Mouse (Mus musculus): Measurements from ENCODE around the gene Rubcn. TPM values are rescaled to one million over a fixed set of nuclear protein-coding genes. Genes with fewer than 3 reads are reported as not detected.
A peak's percentile ranks its signal among the peaks of the same experiment; 100 is the strongest.

The Rubcn gene
- total and polyA plus RNA-seq, 2 experiments from 2014 or later: 25.7 to 81.0 TPM

- no peak overlapping the region for H3K4me3 ChIP-seq (ENCODE audit: low read depth, low read length)
- TF ChIP-seq CTCF (IDR thresholded peaks at IDR 0.05; ENCODE audit: low read depth): no peak
- no peak overlapping the region for H3K9ac ChIP-seq
- DNase-seq: no peak
- H3K4me1 ChIP-seq (ENCODE audit: insufficient read depth): 0 out of 2 replicates have a peak, but pooled peaks cover 10% of the 10 kb centered on the region
- no peak for ATAC-seq
- no peak overlapping the region for H3K27ac ChIP-seq (ENCODE audit: low read depth, low read length)
- no peaks in the 10 kb centered on the region for H3K9me3 ChIP-seq (ENCODE audit: low read length)
- 65% methylated on average over 5 of the region's 5 CpGs for WGBS
- H3K4me2 ChIP-seq (ENCODE audit: low read depth): no peak overlapping the region
- no peaks in the 10 kb centered on the region for H3K27me3 ChIP-seq (ENCODE audit: insufficient read depth, low read length)
- no peaks in the 10 kb centered on the region for H3K36me3 ChIP-seq (ENCODE audit: insufficient read depth)
Measured at GRCm38 (mm10) chr16:32870231-32870630, 7.3 kb downstream of the Rubcn start.

GRCm38 (mm10) chr16:32867919-32868552 is 9.5 kb downstream of the Rubcn start:
- Histone ChIP-seq H3K4me1 (ENCODE audit: insufficient read depth) (0 out of 2 replicates have a peak, but pooled peaks cover 10% of the 10 kb centered on the region), H3K27ac (ENCODE audit: low read depth, low read length) (peak overlapping the region; percentile 87), H3K4me3 (ENCODE audit: low read depth, low read length) (peak overlapping the region; percentile 58), H3K4me2 (ENCODE audit: low read depth) (peak overlapping the region; percentile 66), H3K9me3 (ENCODE audit: low read length) (no peaks in the 10 kb centered on the region), H3K9ac (peak overlapping the region; percentile 63), H3K27me3 (ENCODE audit: insufficient read depth, low read length) (no peaks in the 10 kb centered on the region), H3K36me3 (ENCODE audit: insufficient read depth) (no peaks in the 10 kb centered on the region)
- DNase-seq (peak; percentile 93), ATAC-seq (peak; percentile 100)
- peak; percentile 36; the same call in 1 of the 2 replicates for TF ChIP-seq CTCF (IDR thresholded peaks at IDR 0.05; ENCODE audit: low read depth)
- WGBS: under 1% methylated on average over 35 of the region's 35 CpGs

- Histone ChIP-seq H3K4me1 (ENCODE audit: insufficient read depth) (0 out of 2 replicates have a peak, but pooled peaks cover 10% of the 10 kb centered on the region), H3K27me3 (ENCODE audit: insufficient read depth, low read length) (no peaks in the 10 kb centered on the region), H3K27ac (ENCODE audit: low read depth, low read length) (no peak overlapping the region), H3K9me3 (ENCODE audit: low read length) (no peaks in the 10 kb centered on the region), H3K36me3 (ENCODE audit: insufficient read depth) (no peaks in the 10 kb centered on the region), H3K4me2 (ENCODE audit: low read depth) (peak overlapping the region; percentile 66), H3K4me3 (ENCODE audit: low read depth, low read length) (0 out of 2 replicates have a peak overlapping the region, but pooled peaks have one; percentile 58), H3K9ac (no peak overlapping the region; the same call in 1 of the 2 replicates)
- no peak for ATAC-seq
- DNase-seq: no peak
- WGBS: 88% methylated on average over 5 of the region's 5 CpGs
- TF ChIP-seq CTCF (IDR thresholded peaks at IDR 0.05; ENCODE audit: low read depth): no peak
Measured at GRCm38 (mm10) chr16:32866713-32867112, 10.9 kb downstream of the Rubcn start.

GRCm38 (mm10) chr16:32865401-32865800 is 12.2 kb downstream of the Rubcn start:
- TF ChIP-seq CTCF (IDR thresholded peaks at IDR 0.05; ENCODE audit: low read depth): no peak
- Histone ChIP-seq H3K4me1 (ENCODE audit: insufficient read depth) (0 out of 2 replicates have a peak, but pooled peaks cover 10% of the 10 kb centered on the region), H3K9me3 (ENCODE audit: low read length) (no peaks in the 10 kb centered on the region), H3K4me2 (ENCODE audit: low read depth) (no peak overlapping the region), H3K4me3 (ENCODE audit: low read depth, low read length) (no peak overlapping the region), H3K27ac (ENCODE audit: low read depth, low read length) (no peak overlapping the region), H3K9ac (no peak overlapping the region), H3K27me3 (ENCODE audit: insufficient read depth, low read length) (no peaks in the 10 kb centered on the region), H3K36me3 (ENCODE audit: insufficient read depth) (no peaks in the 10 kb centered on the region)
- DNase-seq (no peak), ATAC-seq (no peak)
- WGBS: 58% methylated on average over 4 of the region's 4 CpGs

GRCm38 (mm10) chr16:32861813-32862385 is 15.7 kb downstream of the Rubcn start:
- no peak overlapping the region for H3K9ac ChIP-seq
- no peak for ATAC-seq
- 80% methylated on average over 3 of the region's 3 CpGs for WGBS
- no peaks in the 10 kb centered on the region for H3K9me3 ChIP-seq (ENCODE audit: low read length)
- no peaks in the 10 kb centered on the region for H3K36me3 ChIP-seq (ENCODE audit: insufficient read depth)
- H3K4me3 ChIP-seq (ENCODE audit: low read depth, low read length): no peak overlapping the region
- no peak for DNase-seq
- no peak for TF ChIP-seq CTCF (IDR thresholded peaks at IDR 0.05; ENCODE audit: low read depth)
- no peaks in the 10 kb centered on the region for H3K27me3 ChIP-seq (ENCODE audit: insufficient read depth, low read length)
- H3K4me1 ChIP-seq (ENCODE audit: insufficient read depth): 0 out of 2 replicates have a peak, but pooled peaks cover 1% of the 10 kb centered on the region
- no peak overlapping the region for H3K27ac ChIP-seq (ENCODE audit: low read depth, low read length)
- no peak overlapping the region for H3K4me2 ChIP-seq (ENCODE audit: low read depth)

GRCm38 (mm10) chr16:32858771-32859636 is 18.6 kb downstream of the Rubcn start:
- Histone ChIP-seq H3K4me1 (ENCODE audit: insufficient read depth) (peaks cover 6% of the 10 kb centered on the region), H3K4me3 (ENCODE audit: low read depth, low read length) (no peak overlapping the region), H3K36me3 (ENCODE audit: insufficient read depth) (peaks cover 4% of the 10 kb centered on the region; the same call in 1 of the 2 replicates), H3K4me2 (ENCODE audit: low read depth) (no peak overlapping the region), H3K9me3 (ENCODE audit: low read length) (no peaks in the 10 kb centered on the region), H3K27ac (ENCODE audit: low read depth, low read length) (no peak overlapping the region), H3K9ac (no peak overlapping the region), H3K27me3 (ENCODE audit: insufficient read depth, low read length) (no peaks in the 10 kb centered on the region)
- DNase-seq (no peak), ATAC-seq (no peak)
- no peak for TF ChIP-seq CTCF (IDR thresholded peaks at IDR 0.05; ENCODE audit: low read depth)
- WGBS: 76% methylated on average over 12 of the region's 12 CpGs
